Mouse (Mus musculus) regulatory T cell (primary cell): ENCODE measurements around the gene P3h4.
"Not testable (repeated sequence)": the region's sequence is repeated elsewhere in the genome, so short reads cannot be mapped to it uniquely, and the experiment has no call there.

ENCODE experiments used
- in situ Hi-C: fragments of 300-600 bp; cut with MboI, MseI; formaldehyde crosslinking; loops from one replicate; pipeline ENCODE4 v1.15.1; 2025; ENCODE audit warnings: high pct_unique_total_duplicates

P3h4 gene

DNA sequence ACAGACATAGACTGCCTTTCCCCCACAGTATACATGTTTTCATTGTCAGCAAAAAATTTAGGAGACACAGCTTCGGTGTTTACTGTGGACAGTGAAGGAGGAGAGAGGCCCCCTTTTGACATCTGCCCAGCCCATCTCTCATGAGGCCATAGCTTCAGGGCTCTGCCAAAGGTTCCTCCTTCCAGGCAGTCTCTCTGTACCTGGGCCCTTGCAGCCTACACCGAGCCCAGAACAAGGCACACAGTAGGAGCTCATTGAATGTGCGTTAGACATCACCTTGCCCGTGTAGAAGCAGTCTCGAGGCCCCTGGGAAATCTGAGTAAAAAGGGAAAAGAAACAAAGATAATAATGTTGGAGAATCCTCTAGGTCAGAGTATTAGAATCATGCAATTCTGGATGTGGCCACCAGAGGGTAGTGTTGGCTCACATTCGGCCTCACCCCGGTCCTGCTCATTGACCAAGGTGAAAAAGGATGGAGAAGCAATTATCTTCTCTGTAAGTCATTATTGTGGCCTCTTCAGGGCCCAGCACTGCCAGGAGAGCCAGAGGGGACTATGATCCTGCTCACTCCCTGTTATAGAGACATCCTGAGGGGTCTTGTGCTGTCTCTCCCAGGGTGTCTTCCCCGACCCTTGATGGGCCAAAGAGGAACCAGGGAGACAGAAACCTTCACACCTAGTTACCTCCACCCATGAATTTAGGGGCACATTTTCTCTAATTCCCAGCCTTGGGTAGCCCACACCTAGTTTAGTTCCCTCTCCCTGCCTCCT is 52.2 kb downstream of the P3h4 start:
- in situ Hi-C loops, result no loop called here

DNA sequence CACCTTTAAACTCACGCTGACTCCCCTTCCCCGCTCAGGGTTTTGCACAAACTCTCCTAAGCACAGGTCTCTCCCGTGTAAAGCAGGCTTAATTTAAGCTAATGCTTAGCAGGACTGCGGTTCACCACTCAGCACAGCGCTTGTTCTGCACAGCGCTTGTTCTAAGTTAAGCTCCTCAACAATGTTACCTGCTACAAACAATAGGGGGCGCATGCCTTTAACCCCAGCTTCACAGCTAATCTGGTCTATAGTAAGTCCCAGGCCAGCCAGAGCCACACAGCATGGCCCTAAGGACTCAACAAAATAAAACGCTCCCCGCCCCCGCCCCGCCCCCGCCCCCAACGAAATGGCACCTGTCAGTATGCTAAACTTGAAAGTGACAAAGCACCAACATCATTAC is 53.6 kb downstream of the P3h4 start:
- in situ Hi-C loops, result not testable (repeated sequence)

DNA sequence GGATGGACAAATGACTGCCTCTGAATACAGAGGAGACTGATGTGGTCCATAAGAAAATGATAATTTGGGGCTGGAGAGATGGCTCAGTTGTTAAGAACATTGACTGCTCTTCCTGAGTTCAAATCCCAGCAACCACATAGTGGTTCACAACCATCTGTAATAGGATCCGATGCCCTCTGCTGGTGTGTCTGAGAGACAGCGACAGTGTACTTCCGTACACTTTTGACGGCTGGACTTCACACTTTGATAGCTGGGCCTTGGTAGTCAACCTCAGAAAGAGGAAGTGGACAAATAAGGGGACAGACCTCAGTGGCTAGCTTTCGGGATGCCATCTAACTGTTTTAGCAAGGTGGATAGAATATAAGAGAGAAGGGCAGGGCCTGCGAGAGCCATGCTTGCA is 54.5 kb downstream of the P3h4 start:
- in situ Hi-C loops, result no loop called here
